Mouse (Mus musculus): ENCODE results near the gene Hoxa4. TPM values are rescaled to one million over a fixed set of nuclear protein-coding genes. Genes with fewer than 3 reads are reported as not detected.

The Hoxa4 gene
- polyA plus RNA-seq, 1 experiment from 2014 or later, result 3.6 TPM

DNA sequence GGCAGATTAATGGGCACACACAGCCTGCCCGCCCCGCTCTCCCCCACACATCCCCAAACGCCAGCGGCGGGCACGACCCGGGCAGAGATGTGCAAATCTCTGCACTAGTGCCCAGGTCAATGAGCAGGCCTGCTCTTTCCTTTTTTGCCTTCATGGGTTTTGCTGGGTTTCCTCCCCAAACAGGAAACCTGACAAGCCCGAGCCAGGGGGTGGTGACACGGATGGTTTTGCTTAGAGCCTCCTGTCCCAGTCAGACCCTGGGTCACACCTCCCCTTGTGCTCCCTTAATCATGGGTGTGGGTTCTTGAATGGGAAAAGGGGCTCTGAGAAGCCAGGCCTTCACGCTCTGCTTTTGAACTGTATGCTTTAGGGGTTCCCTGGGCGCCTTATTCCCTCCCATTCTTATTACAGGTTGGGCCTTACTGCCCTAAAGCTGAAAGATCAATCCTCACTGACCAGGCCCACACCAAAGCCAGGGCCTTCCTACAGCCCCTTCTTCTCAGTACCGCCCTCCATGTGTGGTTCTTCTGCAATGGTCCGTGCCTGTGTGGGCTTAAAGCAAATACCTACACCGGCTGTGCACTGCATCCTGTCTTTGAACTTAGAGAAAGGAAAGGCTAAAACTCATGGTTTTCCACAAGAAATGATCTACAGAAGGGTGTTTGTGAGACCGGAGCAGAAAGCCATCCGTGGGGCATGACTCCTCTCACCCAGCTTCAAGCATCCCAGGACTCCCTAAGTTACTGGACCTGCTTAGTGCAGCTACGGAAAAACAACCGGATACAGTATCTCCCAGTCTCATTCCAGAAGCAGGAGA lies 17.5 kb upstream of the Hoxa4 start:
- peaks cover 90% of the 10 kb centered on the region for H3K27me3 ChIP-seq (replicated peaks; ENCODE audit: control insufficient read depth, insufficient read depth, low read length)
- no peak for ATAC-seq
- no peak overlapping the region for H3K27ac ChIP-seq (ENCODE audit: low read depth, low read length)
- peak overlapping the region; percentile 37 for H3K4me3 ChIP-seq (ENCODE audit: low read depth, low read length)
- no peaks in the 10 kb centered on the region for H3K36me3 ChIP-seq (ENCODE audit: control insufficient read depth, insufficient read depth)
- no peaks in the 10 kb centered on the region for H3K4me1 ChIP-seq (replicated peaks; ENCODE audit: control insufficient read depth, insufficient read depth, low read length)
- peak overlapping the region; percentile 46 for H3K9ac ChIP-seq (ENCODE audit: low read depth, low read length)
- H3K4me2 ChIP-seq (replicated peaks; ENCODE audit: low read depth), result peak overlapping the region; percentile 66
- no peaks in the 10 kb centered on the region for H3K9me3 ChIP-seq (ENCODE audit: control insufficient read depth)
- WGBS, result 34% methylated on average over 15 of the region's 18 CpGs
- TF ChIP-seq CTCF (IDR thresholded peaks at IDR 0.05; ENCODE audit: low read depth), result no peak

DNA sequence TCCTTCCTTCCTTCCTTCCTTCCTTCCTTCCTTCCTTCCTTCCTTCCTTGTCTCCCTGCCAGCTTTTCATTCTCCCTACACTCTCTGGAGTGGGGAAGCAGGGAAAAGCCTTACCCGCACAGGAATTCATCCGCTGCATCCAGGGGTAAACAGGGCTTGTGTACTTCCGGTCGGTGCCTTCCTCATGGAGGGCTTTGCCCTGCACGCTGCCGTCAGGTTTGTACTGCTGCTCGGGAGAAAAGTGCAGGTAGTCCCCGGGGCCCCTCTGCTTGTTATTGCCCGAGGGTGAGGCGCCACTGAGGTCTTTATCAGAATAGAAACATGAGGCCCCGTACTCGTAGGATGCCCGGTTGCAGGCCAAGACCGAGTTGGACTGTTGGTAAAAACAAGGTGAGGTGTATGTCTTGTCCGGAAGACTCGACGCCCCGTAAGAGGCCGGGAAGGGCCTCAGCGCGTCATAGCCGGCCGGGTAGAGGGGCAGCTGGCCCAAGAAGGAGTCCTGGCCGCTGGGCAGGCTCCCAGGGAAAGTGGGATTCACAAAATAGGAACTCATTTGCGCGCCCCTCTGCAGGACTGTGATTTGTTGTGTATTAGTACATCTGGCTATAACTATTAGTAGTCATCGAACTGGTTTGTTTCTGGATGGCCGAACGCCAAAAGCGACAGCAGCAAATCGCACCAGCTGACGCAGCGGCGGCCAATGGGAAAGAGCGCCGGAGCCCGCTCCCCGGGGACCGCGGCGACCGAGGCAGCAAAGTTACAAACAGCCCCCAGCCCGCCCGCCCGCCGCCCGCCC lies 16.7 kb upstream of the Hoxa4 start, which contains the start of gene Hoxa6:
Gene Hoxa6, minus strand, starts transcription at position 651 of the 796 bp plus-strand sequence.
- Histone ChIP-seq H3K36me3 (ENCODE audit: control insufficient read depth, insufficient read depth) (no peaks in the 10 kb centered on the region), H3K9me3 (ENCODE audit: control insufficient read depth) (no peaks in the 10 kb centered on the region), H3K4me3 (ENCODE audit: low read depth, low read length) (peak within 1 kb of the TSS; percentile 37), H3K27me3 (replicated peaks; ENCODE audit: control insufficient read depth, insufficient read depth, low read length) (peaks cover 88% of the 10 kb centered on the region), H3K27ac (ENCODE audit: low read depth, low read length) (peak within 1 kb of the TSS; percentile 35; the same call in 1 of the 2 replicates), H3K4me1 (replicated peaks; ENCODE audit: control insufficient read depth, insufficient read depth, low read length) (no peaks in the 10 kb centered on the region), H3K4me2 (replicated peaks; ENCODE audit: low read depth) (peak within 1 kb of the TSS; percentile 66), H3K9ac (ENCODE audit: low read depth, low read length) (peak within 1 kb of the TSS; percentile 46)
- no peak for TF ChIP-seq CTCF (IDR thresholded peaks at IDR 0.05; ENCODE audit: low read depth)
- ATAC-seq, result no peak
- WGBS, result 8% methylated on average over 47 of the region's 47 CpGs

DNA sequence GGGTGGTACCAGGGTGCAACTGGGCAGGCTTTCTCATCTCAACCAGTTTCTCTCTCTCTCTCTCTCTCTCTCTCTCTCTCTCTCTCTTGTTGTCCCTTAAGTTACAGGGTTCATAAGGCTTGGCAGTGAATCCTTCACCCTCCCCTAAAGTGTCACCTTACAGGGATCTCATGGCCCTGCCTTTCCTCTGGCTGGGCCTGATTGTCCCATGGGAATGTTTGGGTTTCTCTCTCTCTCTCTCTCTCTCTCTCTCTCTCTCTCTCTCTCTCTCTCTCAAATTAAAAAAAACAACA lies 16.1 kb upstream of the Hoxa4 start:
- Histone ChIP-seq H3K4me2 (replicated peaks; ENCODE audit: low read depth) (no peak overlapping the region), H3K9me3 (ENCODE audit: control insufficient read depth) (no peaks in the 10 kb centered on the region), H3K9ac (ENCODE audit: low read depth, low read length) (no peak overlapping the region), H3K4me1 (replicated peaks; ENCODE audit: control insufficient read depth, insufficient read depth, low read length) (no peaks in the 10 kb centered on the region), H3K27ac (ENCODE audit: low read depth, low read length) (no peak overlapping the region), H3K27me3 (replicated peaks; ENCODE audit: control insufficient read depth, insufficient read depth, low read length) (peaks cover 81% of the 10 kb centered on the region), H3K36me3 (ENCODE audit: control insufficient read depth, insufficient read depth) (no peaks in the 10 kb centered on the region), H3K4me3 (ENCODE audit: low read depth, low read length) (no peak overlapping the region)
- no peak for TF ChIP-seq CTCF (IDR thresholded peaks at IDR 0.05; ENCODE audit: low read depth)
- ATAC-seq, result no peak

DNA sequence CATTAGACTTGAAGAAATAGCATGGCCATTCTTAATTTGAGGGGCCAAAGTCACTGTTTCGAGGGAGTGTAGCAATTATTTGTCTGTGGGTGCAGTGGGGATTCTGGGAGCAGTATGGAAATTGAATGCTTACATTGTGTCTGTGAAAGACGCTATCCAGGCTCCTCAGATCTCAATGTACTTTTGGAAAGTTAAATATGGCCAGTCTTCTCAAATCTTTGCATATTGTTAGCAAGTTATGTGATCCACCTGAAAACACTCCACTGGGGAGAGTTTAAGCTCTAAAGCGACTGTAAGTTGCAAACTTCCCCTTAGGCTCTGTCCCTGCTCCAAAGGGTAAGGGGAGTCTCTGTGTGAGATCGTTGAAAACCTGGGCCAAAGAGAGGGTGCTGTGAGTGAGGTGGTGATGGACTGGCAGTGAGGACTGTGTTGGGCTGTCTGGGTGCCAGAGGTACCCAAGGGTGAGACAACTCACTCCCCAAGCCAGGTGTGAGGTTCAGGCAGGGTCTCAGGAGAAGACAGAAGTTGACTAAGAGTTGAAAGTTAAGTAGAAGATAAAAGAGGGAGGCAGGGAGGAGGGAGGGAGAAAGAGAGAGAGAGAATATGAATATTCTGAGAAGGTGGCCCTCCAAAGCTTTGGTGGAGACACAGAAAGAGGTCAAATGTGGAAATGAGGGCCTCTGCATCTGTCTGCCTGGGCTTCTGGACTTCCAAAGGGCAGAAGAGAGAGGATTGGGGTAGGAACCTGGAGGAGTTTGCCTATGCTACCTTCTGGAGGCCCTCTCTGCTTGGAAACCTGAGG lies 15.5 kb upstream of the Hoxa4 start:
- Histone ChIP-seq H3K9me3 (ENCODE audit: control insufficient read depth) (no peaks in the 10 kb centered on the region), H3K27me3 (replicated peaks; ENCODE audit: control insufficient read depth, insufficient read depth, low read length) (peaks cover 80% of the 10 kb centered on the region), H3K4me3 (ENCODE audit: low read depth, low read length) (no peak overlapping the region), H3K9ac (ENCODE audit: low read depth, low read length) (no peak overlapping the region), H3K4me1 (replicated peaks; ENCODE audit: control insufficient read depth, insufficient read depth, low read length) (no peaks in the 10 kb centered on the region), H3K27ac (ENCODE audit: low read depth, low read length) (no peak overlapping the region), H3K36me3 (ENCODE audit: control insufficient read depth, insufficient read depth) (no peaks in the 10 kb centered on the region), H3K4me2 (replicated peaks; ENCODE audit: low read depth) (0 out of 2 replicates have a peak overlapping the region, but pooled peaks have one; percentile 4)
- TF ChIP-seq CTCF (IDR thresholded peaks at IDR 0.05; ENCODE audit: low read depth), result no peak
- ATAC-seq, result no peak
- 24% methylated on average over 4 of the region's 4 CpGs for WGBS

DNA sequence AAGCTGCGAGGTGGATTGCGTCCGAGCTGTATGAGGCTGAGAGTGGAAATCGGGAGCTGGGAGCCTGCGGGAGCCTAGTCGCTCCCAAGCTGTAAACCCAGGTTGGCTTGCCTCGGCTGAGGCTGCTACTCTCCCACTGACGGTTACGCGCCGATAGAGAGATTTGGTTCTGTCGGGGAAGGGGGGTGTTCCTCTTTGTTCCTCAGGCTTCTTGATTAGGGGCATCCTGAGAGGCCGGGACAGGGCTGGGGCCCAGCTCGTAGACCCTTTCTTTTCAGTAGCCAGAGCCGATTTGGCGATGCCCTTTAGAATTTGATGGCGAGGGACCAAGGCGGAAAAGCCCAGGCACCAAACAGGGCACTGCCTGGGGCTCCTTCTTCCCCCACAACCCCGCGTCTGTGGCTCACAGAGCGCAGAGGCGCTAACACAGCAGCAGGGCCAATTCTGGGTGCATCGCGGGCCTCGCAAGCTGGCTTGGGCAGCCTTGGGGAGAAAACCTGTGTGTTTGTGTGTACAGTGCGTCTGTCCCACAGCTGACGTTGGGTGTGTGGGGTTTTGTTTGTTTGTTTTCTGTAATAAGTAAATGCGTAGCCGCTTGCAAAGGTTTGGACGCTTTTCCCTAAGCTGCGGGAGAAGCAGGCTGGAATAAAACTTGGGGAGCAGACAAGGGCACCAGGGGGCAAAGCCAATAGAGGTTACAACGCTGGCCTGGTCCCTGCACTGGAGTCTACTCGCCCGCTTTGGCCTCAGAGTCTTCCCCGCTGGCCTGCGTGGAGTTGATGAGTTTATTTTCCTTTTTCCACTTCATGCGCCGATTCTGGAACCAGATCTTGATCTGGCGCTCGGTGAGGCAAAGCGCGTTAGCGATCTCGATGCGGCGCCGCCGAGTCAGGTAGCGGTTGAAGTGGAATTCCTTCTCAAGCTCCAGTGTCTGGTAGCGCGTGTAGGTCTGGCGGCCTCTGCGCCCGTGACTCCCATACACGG lies 14.4 kb upstream of the Hoxa4 start:
- H3K36me3 ChIP-seq (ENCODE audit: control insufficient read depth, insufficient read depth), result no peaks in the 10 kb centered on the region
- 0 out of 2 replicates have a peak overlapping the region, but pooled peaks have one; percentile 8 for H3K9ac ChIP-seq (ENCODE audit: low read depth, low read length)
- H3K4me1 ChIP-seq (replicated peaks; ENCODE audit: control insufficient read depth, insufficient read depth, low read length), result no peaks in the 10 kb centered on the region
- peaks cover 69% of the 10 kb centered on the region for H3K27me3 ChIP-seq (replicated peaks; ENCODE audit: control insufficient read depth, insufficient read depth, low read length)
- H3K4me3 ChIP-seq (ENCODE audit: low read depth, low read length), result peak overlapping the region; percentile 71; the same call in 1 of the 2 replicates
- no peaks in the 10 kb centered on the region for H3K9me3 ChIP-seq (ENCODE audit: control insufficient read depth)
- no peak for TF ChIP-seq CTCF (IDR thresholded peaks at IDR 0.05; ENCODE audit: low read depth)
- H3K4me2 ChIP-seq (replicated peaks; ENCODE audit: low read depth), result peak overlapping the region; percentile 42
- WGBS, result 22% methylated on average over 55 of the region's 55 CpGs
- ATAC-seq, result no peak
- H3K27ac ChIP-seq (ENCODE audit: low read depth, low read length), result peak overlapping the region; percentile 47

Measured in intestine, postnatal 0 days (tissue).